Mouse (Mus musculus) gastrocnemius, adult 2 months (tissue): Measurements from ENCODE around the gene Utf1. TPM values are rescaled to one million over a fixed set of nuclear protein-coding genes. Genes with fewer than 3 reads are reported as not detected.

Source experiments
- DNase-seq: peaks from one replicate; pipeline ENCODE4 v3.0.0; 2022
- H3K27ac ChIP-seq: fragments of 200-600 bp; 2 replicates; pipeline ENCODE4 v1.8.1; 2022; ENCODE audit warnings: mild to moderate bottlenecking
- H3K4me3 ChIP-seq: fragments of 200-600 bp; 2 replicates; pipeline ENCODE4 v1.8.1; 2022; ENCODE audit warnings: mild to moderate bottlenecking, moderate library complexity
- CTCF ChIP-seq: fragments of 200-600 bp; IDR thresholded peaks from 2 replicates; pipeline ENCODE4 v1.8.1; 2022; ENCODE audit warnings: antibody characterized with exemption, mild to moderate bottlenecking, moderate library complexity
- intact Hi-C: fragments of 180-260 bp; cut with DNase I; formaldehyde crosslinking; loops from one replicate; pipeline ENCODE4 v1.15.1; 2025
- long read RNA-seq, 2 experiments: library from polyadenylated mRNA; stranded (forward); transcript quantifications; one replicate each; pipeline ENCODE4 v2.0.0; 2021
- total RNA-seq, 2 experiments: library from RNA; stranded (reverse); gene quantifications; 2 replicates each; pipeline ENCODE4 v1.2.3; 2021

Utf1 gene
- total RNA-seq = not detected
- long read RNA-seq, experiment 1 = 0 reads
- long read RNA-seq, experiment 2 = 0 reads

- no peak for TF ChIP-seq CTCF
- peak; percentile 40 for DNase-seq
- Histone ChIP-seq H3K4me3 (peak within 1 kb of the TSS; percentile 62), H3K27ac (no peak within 1 kb of the TSS)
- intact Hi-C loops = no loop called here
Measured at GRCm38 (mm10) chr7:139943674-139944281, at the start of gene Utf1. Utf1 (plus strand) TSS chr7:139943789.

GRCm38 (mm10) chr7:139894655-139895557, 48.7 kb upstream of the Utf1 start, which contains the start of gene Kndc1:
Kndc1 (plus strand) TSS chr7:139894696.
- peak; percentile 62 for DNase-seq
- H3K27ac ChIP-seq = no peak within 1 kb of the TSS
- no peak for TF ChIP-seq CTCF
- peak within 1 kb of the TSS; percentile 65 for H3K4me3 ChIP-seq
- intact Hi-C loops = no loop called here

GRCm38 (mm10) chr7:139896271-139896670, 47.3 kb upstream of the Utf1 start:
- intact Hi-C loops = no loop called here
- H3K27ac ChIP-seq = no peak overlapping the region
- TF ChIP-seq CTCF = no peak
- H3K4me3 ChIP-seq = no peak overlapping the region
- DNase-seq = no peak

GRCm38 (mm10) chr7:139896796-139897195, 46.8 kb upstream of the Utf1 start:
- DNase-seq = no peak
- intact Hi-C loops = no loop called here
- no peak for TF ChIP-seq CTCF
- H3K27ac ChIP-seq = no peak overlapping the region
- no peak overlapping the region for H3K4me3 ChIP-seq

GRCm38 (mm10) chr7:139898606-139899005, 45.0 kb upstream of the Utf1 start:
- H3K27ac ChIP-seq = no peak overlapping the region
- TF ChIP-seq CTCF = no peak
- DNase-seq = no peak
- no peak overlapping the region for H3K4me3 ChIP-seq
- intact Hi-C loops = no loop called here

- DNase-seq = no peak
- H3K4me3 ChIP-seq = no peak overlapping the region
- intact Hi-C loops = no loop called here
- H3K27ac ChIP-seq = no peak overlapping the region
- TF ChIP-seq CTCF = no peak
Measured at GRCm38 (mm10) chr7:139899505-139899904, 44.1 kb upstream of the Utf1 start.

- TF ChIP-seq CTCF = no peak
- no peak overlapping the region for H3K4me3 ChIP-seq
- intact Hi-C loops = loop anchor here (10.0 kb wide), 1 partner anchor 164 kb away; no protein-coding TSS in a partner anchor
- no peak for DNase-seq
- H3K27ac ChIP-seq = no peak overlapping the region
Measured at GRCm38 (mm10) chr7:139900456-139900855, 43.1 kb upstream of the Utf1 start.

GRCm38 (mm10) chr7:139900896-139901295, 42.7 kb upstream of the Utf1 start:
- H3K4me3 ChIP-seq = no peak overlapping the region
- H3K27ac ChIP-seq = no peak overlapping the region
- intact Hi-C loops = loop anchor here (10.0 kb wide), 1 partner anchor 164 kb away; no protein-coding TSS in a partner anchor
- no peak for TF ChIP-seq CTCF
- DNase-seq = no peak

GRCm38 (mm10) chr7:139901981-139902380, 41.6 kb upstream of the Utf1 start:
- DNase-seq = no peak
- H3K4me3 ChIP-seq = no peak overlapping the region
- intact Hi-C loops = loop anchor here (10.0 kb wide), 1 partner anchor 163 kb away; no protein-coding TSS in a partner anchor
- H3K27ac ChIP-seq = no peak overlapping the region
- TF ChIP-seq CTCF = no peak

GRCm38 (mm10) chr7:139905261-139905660, 38.3 kb upstream of the Utf1 start:
- no peak overlapping the region for H3K4me3 ChIP-seq
- intact Hi-C loops = loop anchor here (10.0 kb wide), 1 partner anchor 160 kb away; no protein-coding TSS in a partner anchor
- no peak for TF ChIP-seq CTCF
- no peak overlapping the region for H3K27ac ChIP-seq
- no peak for DNase-seq

GRCm38 (mm10) chr7:139905661-139906060, 37.9 kb upstream of the Utf1 start:
- TF ChIP-seq CTCF = peak; percentile 58
- no peak overlapping the region for H3K4me3 ChIP-seq
- intact Hi-C loops = loop anchor here (10.0 kb wide), 1 partner anchor 159 kb away; no protein-coding TSS in a partner anchor
- no peak overlapping the region for H3K27ac ChIP-seq
- DNase-seq = peak; percentile 35

- no peak overlapping the region for H3K27ac ChIP-seq
- H3K4me3 ChIP-seq = no peak overlapping the region
- TF ChIP-seq CTCF = no peak
- intact Hi-C loops = loop anchor here (10.0 kb wide), 1 partner anchor 157 kb away; no protein-coding TSS in a partner anchor
- DNase-seq = no peak
Measured at GRCm38 (mm10) chr7:139908176-139908575, 35.4 kb upstream of the Utf1 start.

GRCm38 (mm10) chr7:139909469-139909868, 34.1 kb upstream of the Utf1 start:
- no peak overlapping the region for H3K27ac ChIP-seq
- intact Hi-C loops = loop anchor here (10.0 kb wide), 1 partner anchor 155 kb away; no protein-coding TSS in a partner anchor
- DNase-seq = no peak
- no peak for TF ChIP-seq CTCF
- H3K4me3 ChIP-seq = no peak overlapping the region
